8 mouse cellular contexts compared by ENCODE assay signal in the genomic region with DNA sequence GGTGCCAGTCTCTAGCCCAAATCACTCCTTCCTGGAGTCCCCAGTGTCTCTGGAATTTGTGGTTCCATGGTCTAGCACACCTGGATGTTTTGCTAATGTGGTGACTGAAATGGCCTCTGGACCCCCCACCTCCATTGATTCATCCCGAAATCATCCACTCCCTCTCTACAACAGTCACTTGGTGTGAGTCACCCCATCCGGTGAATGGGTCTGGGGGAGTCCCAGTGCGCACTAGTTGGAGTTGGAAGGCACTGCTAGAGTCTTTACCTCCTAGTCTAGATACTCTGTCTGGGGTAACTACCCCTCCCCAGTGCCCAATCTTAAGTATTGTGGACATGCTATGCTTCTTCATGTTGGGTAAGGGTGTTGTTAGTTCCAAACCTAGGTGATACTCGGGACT. TPM values are rescaled to one million over a fixed set of nuclear protein-coding genes. Genes with fewer than 3 reads are reported as not detected.
DNase-seq lines count a peak whose midpoint lies in the region; ATAC-seq lines count a peak whose summit lies in the region.

No protein-coding gene starts in this region.

- no peaks in the 10 kb centered on the region for H3K27me3 ChIP-seq in forebrain, embryonic 13.5 days
- no peaks in the 10 kb centered on the region for H3K27me3 ChIP-seq in liver, embryonic 13.5 days

- peak; percentile 41 for DNase-seq in cerebellum, adult 9-11 months
- no peak for DNase-seq in cerebellum, postnatal 10 days
- DNase-seq in 416B (ENCODE audit: low read depth) (peak; percentile 34), MN1 (ENCODE audit: low spot score) (no peak)
- DNase-seq in liver, embryonic 13.5 days: no peak

- H3K4me3 ChIP-seq in forebrain, embryonic 13.5 days: peak overlapping the region; percentile 55
- peak overlapping the region; percentile 61 for H3K4me3 ChIP-seq in liver, embryonic 13.5 days (replicated peaks)

- WGBS in forebrain, embryonic 13.5 days: 73% methylated on average over 4 of the region's 4 CpGs
- 42% methylated on average over 4 of the region's 4 CpGs for WGBS in liver, embryonic 13.5 days (ENCODE audit: insufficient replicate concordance)

- peak overlapping the region; percentile 70 for H3K4me2 ChIP-seq in forebrain, embryonic 13.5 days
- H3K4me2 ChIP-seq in liver, embryonic 13.5 days: peak overlapping the region; percentile 71

- peaks cover 35% of the 10 kb centered on the region for H3K4me1 ChIP-seq in forebrain, embryonic 13.5 days
- peaks cover 49% of the 10 kb centered on the region for H3K4me1 ChIP-seq in liver, embryonic 13.5 days (replicated peaks)

- peak overlapping the region; percentile 72 for H3K9ac ChIP-seq in forebrain, embryonic 13.5 days
- peak overlapping the region; percentile 68 for H3K9ac ChIP-seq in liver, embryonic 13.5 days

- no peak overlapping the region for H3K27ac ChIP-seq in forebrain, embryonic 13.5 days
- no peak overlapping the region for H3K27ac ChIP-seq in liver, embryonic 13.5 days

- no peaks in the 10 kb centered on the region for H3K9me3 ChIP-seq in forebrain, embryonic 13.5 days (replicated peaks)
- no peaks in the 10 kb centered on the region for H3K9me3 ChIP-seq in liver, embryonic 13.5 days (replicated peaks)

- no peak for ATAC-seq in forebrain, embryonic 13.5 days
- ATAC-seq in liver, embryonic 13.5 days (ENCODE audit: low read depth): no peak
- ATAC-seq in frontal cortex, adult (ENCODE audit: low TSS enrichment): no peak
- no peak for ATAC-seq in monocyte, adult 5-6 weeks (replicated peaks; ENCODE audit: insufficient number of reproducible peaks, low FRiP score, low TSS enrichment, poor library complexity, severe bottlenecking)

- H3K36me3 ChIP-seq in forebrain, embryonic 13.5 days (ENCODE audit: poor library complexity, severe bottlenecking): peaks cover 2% of the 10 kb centered on the region; the same call in 1 of the 2 replicates
- peaks cover 2% of the 10 kb centered on the region; the same call in 1 of the 2 replicates for H3K36me3 ChIP-seq in liver, embryonic 13.5 days

RNA-seq across cellular contexts. Expression of gene Smtn, which starts 2.1 kb away (rescaled TPM):
- 21.8 and 21.9 TPM in 2 replicates for polyA plus RNA-seq in forebrain, embryonic 13.5 days (2015; fragmentation: Nextera tagmentation; extraction: Ambion mirVana)
- 10.5 and 12.0 TPM in 2 replicates for polyA plus RNA-seq in liver, embryonic 13.5 days (2015; fragmentation: Nextera tagmentation; extraction: Ambion mirVana)
- total RNA-seq in monocyte, adult 5-6 weeks (2017): 1.4 to 6.2 TPM (median 2.6 TPM) in 3 replicates

RNA-seq across cellular contexts. Expression of gene Selenom, which starts 23.9 kb away (rescaled TPM):
- polyA plus RNA-seq in forebrain, embryonic 13.5 days (2015; fragmentation: Nextera tagmentation; extraction: Ambion mirVana): 28.2 and 30.3 TPM in 2 replicates
- 12.2 and 12.5 TPM in 2 replicates for polyA plus RNA-seq in liver, embryonic 13.5 days (2015; fragmentation: Nextera tagmentation; extraction: Ambion mirVana)
- total RNA-seq in monocyte, adult 5-6 weeks (2017): 3.0 to 22.8 TPM (median 7.5 TPM) in 3 replicates

RNA-seq across cellular contexts. Expression of gene Inpp5j, which starts 33.7 kb away (rescaled TPM):
- 1.1 and 1.5 TPM in 2 replicates for polyA plus RNA-seq in forebrain, embryonic 13.5 days (2015; fragmentation: Nextera tagmentation; extraction: Ambion mirVana)
- polyA plus RNA-seq in liver, embryonic 13.5 days (2015; fragmentation: Nextera tagmentation; extraction: Ambion mirVana): 0.15 and 0.18 TPM in 2 replicates
- total RNA-seq in monocyte, adult 5-6 weeks (2017): 0.68 to 5.5 TPM (median 2.3 TPM) in 3 replicates

RNA-seq across cellular contexts. Expression of gene Pla2g3, which starts 50.3 kb away (rescaled TPM):
- 0.44 and 0.58 TPM in 2 replicates for polyA plus RNA-seq in forebrain, embryonic 13.5 days (2015; fragmentation: Nextera tagmentation; extraction: Ambion mirVana)
- 0.05 TPM in 2 replicates for polyA plus RNA-seq in liver, embryonic 13.5 days (2015; fragmentation: Nextera tagmentation; extraction: Ambion mirVana)
- 0.29 to 3.8 TPM in 2 of 3 replicates, not detected in the other for total RNA-seq in monocyte, adult 5-6 weeks (2017)

Comparison
In these comparisons a context has a peak if more than half of its experiments do, and no peak if none do; other contexts are left out.
1. DNase-seq: peak in cerebellum, adult 9-11 months (single experiment) and 416B (single experiment); none in cerebellum, postnatal 10 days (0 of 2), liver, embryonic 13.5 days (single experiment) and MN1 (single experiment).